Mouse (Mus musculus) midbrain, postnatal 0 days (tissue): ENCODE measurements around the gene Prdm1. TPM values are rescaled to one million over a fixed set of nuclear protein-coding genes. Genes with fewer than 3 reads are reported as not detected.

Experiments used
- ATAC-seq: fragments of 200-750 bp; cut with Nextera tagmentation; 2 replicates; pipeline ENCODE4 v1.8.0; 2017; ENCODE audit warnings: moderate number of reproducible peaks, mild to moderate bottlenecking, moderate TSS enrichment, moderate library complexity; ENCODE audit not compliant: low FRiP score
- DNase-seq: peaks from one replicate; pipeline ENCODE4 v3.0.0-alpha.2; 2015; ENCODE audit warnings: low spot score
- H3K27ac ChIP-seq: fragments of 300-500 bp; sonication (generic); 2 replicates; pipeline ENCODE4 v1.5.1; 2014; ENCODE audit warnings: low read depth, mild to moderate bottlenecking, low read length, mixed read lengths
- H3K27me3 ChIP-seq: fragments of 300-500 bp; sonication (generic); 2 replicates; pipeline ENCODE4 v1.6.1; 2014; ENCODE audit warnings: low read length, control low read depth, mixed read lengths; ENCODE audit not compliant: insufficient read depth
- H3K36me3 ChIP-seq: fragments of 300-500 bp; sonication (generic); 2 replicates; pipeline ENCODE4 v1.6.1; 2014; ENCODE audit warnings: low read length, control low read depth, mixed read lengths; ENCODE audit not compliant: insufficient read depth
- H3K4me1 ChIP-seq: fragments of 300-500 bp; sonication (generic); 2 replicates; pipeline ENCODE4 v1.6.1; 2014; ENCODE audit warnings: mild to moderate bottlenecking, control low read depth, antibody characterized with exemption, low read length, mixed read lengths; ENCODE audit not compliant: insufficient read depth
- H3K4me2 ChIP-seq: fragments of 300-500 bp; sonication (generic); 2 replicates; pipeline ENCODE4 v1.6.1; 2014; ENCODE audit warnings: low read depth, mild to moderate bottlenecking, low read length, mixed read lengths; ENCODE audit not compliant: poor library complexity, severe bottlenecking
- H3K4me3 ChIP-seq: fragments of 300-500 bp; sonication (generic); 2 replicates; pipeline ENCODE4 v1.5.1; 2014; ENCODE audit warnings: low read depth, mild to moderate bottlenecking, low read length, moderate library complexity
- H3K9ac ChIP-seq: fragments of 300-500 bp; sonication (generic); replicated peaks from 2 replicates; pipeline ENCODE4 v1.6.1; 2014; ENCODE audit warnings: mild to moderate bottlenecking, low read length, moderate library complexity, mixed read lengths; ENCODE audit not compliant: poor library complexity, severe bottlenecking
- H3K9me3 ChIP-seq: fragments of 300-500 bp; sonication (generic); 2 replicates; pipeline ENCODE4 v1.6.1; 2016; ENCODE audit warnings: low read length, control low read depth
- CTCF ChIP-seq: IDR thresholded peaks from 2 replicates; pipeline ENCODE4 v1.5.1; 2016; ENCODE audit warnings: antibody characterized with exemption, mild to moderate bottlenecking
- WGBS: fragments of 180-500 bp; shearing (Covaris S2); extraction: QIAGEN DNeasy Blood & Tissue Kit; methylation state at CpG from one replicate; pipeline ENCODE4 v1.1.7; 2014; 5-methylcytosine and 5-hydroxymethylcytosine counted together
- polyA plus RNA-seq: library from polyadenylated mRNA; unstranded; fragments of >200 nt; fragmentation: Nextera tagmentation; extraction: Ambion mirVana; gene quantifications from 2 replicates; pipeline ENCODE4 v1.2.1, GENCODE M21; 2015
- total RNA-seq: library from RNA; depleted of rRNA; stranded (reverse); fragments of >200 nt; gene quantifications from 2 replicates; pipeline ENCODE4 v1.2.3, GENCODE M21; 2014

The Prdm1 gene
- total and polyA plus RNA-seq, 2 experiments from 2014 or later: 0.12 to 2.0 TPM

DNA sequence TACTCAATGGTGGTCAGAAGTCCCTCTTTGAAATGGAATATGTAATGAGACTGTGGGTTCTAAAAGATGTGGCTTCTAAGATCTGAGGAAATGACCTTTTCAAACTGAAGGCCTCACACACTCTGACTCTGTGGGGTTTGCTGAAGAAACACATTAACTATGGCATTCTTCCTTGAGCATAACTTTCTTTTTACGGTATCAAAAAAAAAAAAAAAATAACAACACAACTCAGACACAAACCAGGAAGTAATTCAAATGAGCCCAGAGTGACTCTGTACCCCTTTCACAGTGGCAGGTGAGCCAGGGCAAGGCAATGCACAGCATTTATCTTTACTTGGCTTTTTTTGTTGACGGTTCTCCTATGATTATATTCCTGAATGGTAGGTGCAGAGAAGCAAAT is 77.5 kb downstream of the Prdm1 start:
- no peak overlapping the region for H3K27ac ChIP-seq
- H3K4me1 ChIP-seq: no peaks in the 10 kb centered on the region
- H3K4me2 ChIP-seq: no peak overlapping the region
- TF ChIP-seq CTCF: no peak
- no peaks in the 10 kb centered on the region for H3K9me3 ChIP-seq
- no peak overlapping the region for H3K4me3 ChIP-seq
- 91% methylated on average over 2 of the region's 2 CpGs for whole genome bisulfite sequencing
- H3K9ac ChIP-seq: no peak overlapping the region
- no peak for ATAC-seq
- 0 out of 2 replicates have a peak, but pooled peaks cover 4% of the 10 kb centered on the region for H3K27me3 ChIP-seq
- no peak for DNase-seq
- H3K36me3 ChIP-seq: no peaks in the 10 kb centered on the region

GRCm38 (mm10) chr10:44450108-44450507 is 78.2 kb downstream of the Prdm1 start:
- TF ChIP-seq CTCF: no peak
- Histone ChIP-seq H3K9me3 (no peaks in the 10 kb centered on the region), H3K4me3 (no peak overlapping the region), H3K4me1 (no peaks in the 10 kb centered on the region), H3K27ac (no peak overlapping the region), H3K4me2 (no peak overlapping the region), H3K36me3 (no peaks in the 10 kb centered on the region), H3K9ac (no peak overlapping the region), H3K27me3 (no peaks in the 10 kb centered on the region)
- WGBS: 81% methylated on average over 13 of the region's 13 CpGs
- DNase-seq (no peak), ATAC-seq (no peak)

DNA sequence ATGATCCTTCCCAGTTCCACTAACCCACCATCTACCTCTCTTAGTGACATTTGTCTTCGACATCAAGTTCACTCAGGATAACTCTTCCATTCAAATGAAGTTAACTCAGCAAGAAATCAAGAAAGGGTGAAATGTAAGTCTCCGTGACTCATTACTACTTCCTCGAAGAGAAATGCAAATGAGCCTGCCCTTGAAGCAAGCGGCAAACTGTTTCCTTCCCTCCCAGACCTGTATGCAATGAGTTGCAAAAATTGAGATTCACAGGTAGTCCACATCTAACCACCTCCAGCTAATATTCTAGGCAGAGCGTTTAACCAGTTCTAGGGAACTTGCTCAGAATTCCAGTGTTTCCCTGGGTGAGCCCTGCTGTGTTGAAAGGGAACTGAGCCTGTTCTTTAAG is 78.6 kb downstream of the Prdm1 start:
- H3K27me3 ChIP-seq: no peaks in the 10 kb centered on the region
- ATAC-seq (no peak), DNase-seq (no peak)
- H3K9me3 ChIP-seq: no peaks in the 10 kb centered on the region
- H3K27ac ChIP-seq: no peak overlapping the region
- H3K4me3 ChIP-seq: no peak overlapping the region
- no peaks in the 10 kb centered on the region for H3K36me3 ChIP-seq
- no peak overlapping the region for H3K9ac ChIP-seq
- H3K4me1 ChIP-seq: no peaks in the 10 kb centered on the region
- no peak for TF ChIP-seq CTCF
- 61% methylated on average over 5 of the region's 5 CpGs for WGBS
- H3K4me2 ChIP-seq: no peak overlapping the region

- no peaks in the 10 kb centered on the region for H3K36me3 ChIP-seq
- no peak overlapping the region for H3K4me3 ChIP-seq
- ATAC-seq (no peak), DNase-seq (no peak)
- no peaks in the 10 kb centered on the region for H3K27me3 ChIP-seq
- H3K9ac ChIP-seq: no peak overlapping the region
- WGBS: 60% methylated on average over 12 of the region's 12 CpGs
- H3K4me2 ChIP-seq: 0 out of 2 replicates have a peak overlapping the region, but pooled peaks have one; percentile 12
- no peak overlapping the region for H3K27ac ChIP-seq
- no peaks in the 10 kb centered on the region for H3K9me3 ChIP-seq
- no peak for TF ChIP-seq CTCF
- no peaks in the 10 kb centered on the region for H3K4me1 ChIP-seq
These were observed 80.1 kb downstream of the Prdm1 start for GRCm38 (mm10) chr10:44448165-44448564.

- H3K9me3 ChIP-seq: no peaks in the 10 kb centered on the region
- H3K9ac ChIP-seq: no peak overlapping the region
- ATAC-seq: no peak
- no peaks in the 10 kb centered on the region for H3K4me1 ChIP-seq
- H3K4me3 ChIP-seq: no peak overlapping the region
- H3K36me3 ChIP-seq: no peaks in the 10 kb centered on the region
- H3K27me3 ChIP-seq: no peaks in the 10 kb centered on the region
- H3K27ac ChIP-seq: no peak overlapping the region
- TF ChIP-seq CTCF: no peak
- WGBS: 93% methylated on average over 14 of the region's 14 CpGs
- no peak overlapping the region for H3K4me2 ChIP-seq
- no peak for DNase-seq
These were observed 80.7 kb downstream of the Prdm1 start for GRCm38 (mm10) chr10:44447406-44448139.

GRCm38 (mm10) chr10:44447001-44447400 is 81.3 kb downstream of the Prdm1 start:
- Histone ChIP-seq H3K4me2 (no peak overlapping the region), H3K9ac (no peak overlapping the region), H3K27me3 (no peaks in the 10 kb centered on the region), H3K4me3 (no peak overlapping the region), H3K4me1 (no peaks in the 10 kb centered on the region), H3K36me3 (no peaks in the 10 kb centered on the region), H3K27ac (no peak overlapping the region), H3K9me3 (no peaks in the 10 kb centered on the region)
- no peak for TF ChIP-seq CTCF
- ATAC-seq (no peak), DNase-seq (no peak)
- WGBS: 82% methylated on average over 10 of the region's 10 CpGs
